Mouse (Mus musculus) forebrain, embryonic 15.5 days (tissue): ENCODE results near the gene Foxp1. TPM values are rescaled to one million over a fixed set of nuclear protein-coding genes. Genes with fewer than 3 reads are reported as not detected.

Experiments used
- ATAC-seq: fragments of 200-750 bp; cut with Nextera tagmentation; replicated peaks from 2 replicates; pipeline ENCODE4 v1.8.0; 2017; ENCODE audit warnings: mild to moderate bottlenecking, moderate TSS enrichment, moderate library complexity
- H3K27ac ChIP-seq: fragments of 300-500 bp; sonication (generic); replicated peaks from 2 replicates; pipeline ENCODE4 v1.5.1; 2015; ENCODE audit warnings: mild to moderate bottlenecking, inconsistent platforms
- H3K27me3 ChIP-seq: fragments of 300-500 bp; sonication (generic); 2 replicates; pipeline ENCODE4 v1.6.1; 2015; ENCODE audit warnings: inconsistent platforms
- H3K36me3 ChIP-seq: fragments of 300-500 bp; sonication (generic); 2 replicates; pipeline ENCODE4 v1.6.1; 2015; ENCODE audit warnings: mild to moderate bottlenecking, inconsistent platforms
- H3K4me1 ChIP-seq: fragments of 300-500 bp; sonication (generic); 2 replicates; pipeline ENCODE4 v1.6.1; 2015; ENCODE audit warnings: inconsistent platforms
- H3K4me2 ChIP-seq: fragments of 300-500 bp; sonication (generic); replicated peaks from 2 replicates; pipeline ENCODE4 v1.6.1; 2015; ENCODE audit warnings: mild to moderate bottlenecking, inconsistent platforms
- H3K4me3 ChIP-seq: fragments of 300-500 bp; sonication (generic); 2 replicates; pipeline ENCODE4 v1.5.1; 2015; ENCODE audit warnings: mild to moderate bottlenecking, inconsistent platforms
- H3K9ac ChIP-seq: fragments of 300-500 bp; sonication (generic); replicated peaks from 2 replicates; pipeline ENCODE4 v1.6.1; 2015; ENCODE audit warnings: mild to moderate bottlenecking, inconsistent platforms
- H3K9me3 ChIP-seq: fragments of 300-500 bp; sonication (generic); 2 replicates; pipeline ENCODE4 v1.6.1; 2016; ENCODE audit warnings: inconsistent platforms
- WGBS: fragments of 180-500 bp; shearing (Covaris S2); methylation state at CpG from one replicate; pipeline ENCODE4 v1.1.7; 2015; ENCODE audit warnings: mixed read lengths; 5-methylcytosine and 5-hydroxymethylcytosine counted together
- polyA plus RNA-seq: library from polyadenylated mRNA; unstranded; fragments of >200 nt; fragmentation: Nextera tagmentation; extraction: Ambion mirVana; gene quantifications from 2 replicates; pipeline ENCODE4 v1.2.1, GENCODE M21; 2015

Foxp1 gene
- polyA plus RNA-seq, 1 experiment from 2014 or later: 102 TPM

DNA sequence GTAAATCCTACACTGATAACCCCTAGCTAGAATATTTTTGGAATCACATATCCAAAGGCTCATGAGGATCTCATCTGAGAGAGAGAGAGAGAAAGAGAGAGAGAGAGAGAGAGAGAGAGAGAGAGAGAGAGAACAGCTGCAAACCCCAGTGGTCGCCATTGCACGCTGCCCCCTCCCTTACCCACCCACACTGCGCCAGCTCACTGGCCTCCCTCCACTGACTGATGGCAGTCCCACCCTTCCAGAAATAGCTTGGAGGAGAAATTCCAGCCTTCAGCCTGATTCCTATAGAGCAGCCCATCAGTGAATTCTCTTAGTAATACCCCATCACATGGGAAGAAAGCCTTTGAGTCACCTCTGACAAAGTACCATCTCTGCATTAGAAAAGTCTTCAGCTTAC, 271.3 kb downstream of the Foxp1 start:
- Histone ChIP-seq H3K27me3 (no peaks in the 10 kb centered on the region), H3K9me3 (no peaks in the 10 kb centered on the region), H3K4me1 (no peaks in the 10 kb centered on the region), H3K36me3 (no peaks in the 10 kb centered on the region), H3K4me3 (no peak overlapping the region), H3K4me2 (no peak overlapping the region), H3K27ac (no peak overlapping the region), H3K9ac (no peak overlapping the region)
- ATAC-seq: no peak
- 100% methylated on average over 3 of the region's 3 CpGs for WGBS

DNA sequence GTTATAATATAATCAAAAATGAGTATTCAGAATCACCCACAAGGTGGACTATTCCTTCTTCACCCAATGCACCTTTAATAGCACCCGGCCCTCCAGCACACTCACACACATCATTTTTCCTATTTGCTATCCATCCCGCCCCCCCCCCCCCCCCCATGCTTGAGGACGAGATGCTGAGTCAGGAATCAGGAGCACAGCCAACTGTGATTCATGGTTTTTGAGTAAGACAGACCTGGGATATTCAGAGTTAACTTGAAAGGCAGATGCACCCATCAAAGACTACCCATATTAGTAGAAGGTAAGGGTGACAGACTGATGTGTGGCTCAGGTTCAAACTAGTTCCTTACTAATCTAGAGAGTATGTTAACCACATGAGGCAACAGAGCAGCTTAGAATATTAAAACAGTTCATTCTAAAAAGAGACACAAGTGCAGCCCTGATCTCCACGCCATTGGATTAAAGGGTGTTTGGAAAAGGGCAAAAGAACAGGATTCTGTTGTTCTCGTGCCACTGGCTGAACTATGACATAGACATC, 273.0 kb downstream of the Foxp1 start:
- WGBS: 80% methylated on average over 5 of the region's 5 CpGs
- no peaks in the 10 kb centered on the region for H3K36me3 ChIP-seq
- H3K4me2 ChIP-seq: no peak overlapping the region
- H3K4me3 ChIP-seq: no peak overlapping the region
- no peaks in the 10 kb centered on the region for H3K9me3 ChIP-seq
- H3K27ac ChIP-seq: no peak overlapping the region
- no peak for ATAC-seq
- no peak overlapping the region for H3K9ac ChIP-seq
- no peaks in the 10 kb centered on the region for H3K4me1 ChIP-seq
- no peaks in the 10 kb centered on the region for H3K27me3 ChIP-seq

DNA sequence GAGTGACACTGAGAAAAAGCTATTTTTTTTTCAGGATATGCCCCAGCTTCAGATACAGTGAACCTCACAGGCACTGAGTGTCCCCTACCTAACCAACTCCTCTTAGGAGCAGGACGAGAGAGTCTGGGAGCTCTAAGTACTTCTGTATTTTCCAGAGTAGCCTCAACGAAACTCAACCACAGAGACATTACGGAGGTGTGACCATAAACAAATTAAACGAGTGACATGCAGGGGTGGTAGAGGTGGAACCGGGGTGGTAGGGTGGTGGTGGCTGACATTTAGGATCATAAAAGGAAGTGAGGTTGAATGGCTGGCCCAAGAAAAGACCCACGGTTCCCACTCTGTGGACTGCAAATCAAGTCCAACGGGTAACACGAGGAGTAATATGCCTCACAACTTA, 274.1 kb downstream of the Foxp1 start:
- H3K4me1 ChIP-seq: no peaks in the 10 kb centered on the region
- H3K9me3 ChIP-seq: no peaks in the 10 kb centered on the region
- no peak for ATAC-seq
- no peaks in the 10 kb centered on the region for H3K27me3 ChIP-seq
- no peak overlapping the region for H3K9ac ChIP-seq
- H3K36me3 ChIP-seq: no peaks in the 10 kb centered on the region
- no peak overlapping the region for H3K27ac ChIP-seq
- 89% methylated on average over 8 of the region's 8 CpGs for WGBS
- no peak overlapping the region for H3K4me2 ChIP-seq
- H3K4me3 ChIP-seq: no peak overlapping the region

DNA sequence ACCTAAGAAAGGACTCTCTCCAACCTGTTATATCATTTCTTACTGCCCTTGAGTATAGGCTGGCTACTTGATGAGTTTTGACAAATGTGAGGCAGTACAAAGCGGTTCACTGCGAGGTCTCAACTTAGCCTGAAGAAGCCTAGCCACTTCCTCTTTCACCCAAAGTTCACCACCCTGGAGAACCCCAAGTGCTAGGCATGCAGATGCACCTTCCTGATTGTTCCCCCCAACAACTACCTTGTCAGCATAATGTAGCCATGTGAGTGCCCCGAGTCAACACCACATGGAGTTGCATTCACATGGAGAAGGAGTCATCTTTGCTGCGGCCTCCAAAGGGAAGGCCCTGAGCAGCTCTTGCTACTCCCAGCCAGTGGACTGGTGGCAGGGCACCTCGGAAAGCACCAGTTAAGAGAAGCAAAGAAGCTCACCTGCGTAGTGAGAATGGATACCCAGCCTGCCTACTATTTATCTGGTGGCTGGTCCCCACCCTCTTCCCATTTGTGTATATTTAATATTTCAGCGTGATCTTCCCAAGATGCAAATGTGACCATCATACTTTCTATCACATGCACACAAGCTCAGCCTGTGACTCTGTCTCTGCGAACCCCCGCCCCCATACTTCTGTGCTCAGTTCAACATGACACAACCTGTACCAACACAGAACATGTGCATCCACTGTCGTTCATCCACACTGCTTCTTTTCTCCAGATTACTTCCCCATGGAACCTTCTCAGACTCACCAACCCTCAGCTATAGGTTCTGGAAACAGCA, 280.7 kb downstream of the Foxp1 start:
- ATAC-seq: no peak
- Histone ChIP-seq H3K4me2 (no peak overlapping the region), H3K27ac (no peak overlapping the region), H3K27me3 (no peaks in the 10 kb centered on the region), H3K9me3 (no peaks in the 10 kb centered on the region), H3K36me3 (no peaks in the 10 kb centered on the region), H3K9ac (no peak overlapping the region), H3K4me3 (no peak overlapping the region), H3K4me1 (no peaks in the 10 kb centered on the region)
- 96% methylated on average over 10 of the region's 10 CpGs for WGBS

DNA sequence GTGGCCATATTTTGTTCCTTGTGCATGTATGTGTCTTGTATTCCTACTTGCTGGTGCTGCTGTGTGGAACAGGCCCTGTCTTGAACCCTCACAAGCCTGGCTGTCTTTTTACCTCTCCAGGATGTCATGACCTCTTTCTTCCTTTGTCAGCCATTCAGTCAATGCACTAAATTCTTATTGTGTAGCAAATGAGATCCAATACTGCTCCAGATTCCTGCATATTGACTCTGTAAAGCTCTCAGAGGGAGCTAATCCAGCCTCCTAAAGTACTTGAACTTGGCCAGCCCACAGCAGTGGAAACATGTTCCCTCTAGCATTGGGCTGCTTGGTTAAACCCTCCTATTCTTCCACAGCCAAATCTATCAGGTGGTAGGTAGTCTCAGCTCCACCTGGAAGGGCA, 281.8 kb downstream of the Foxp1 start:
- Histone ChIP-seq H3K4me1 (no peaks in the 10 kb centered on the region), H3K27ac (no peak overlapping the region), H3K9ac (no peak overlapping the region), H3K4me2 (no peak overlapping the region), H3K9me3 (no peaks in the 10 kb centered on the region), H3K4me3 (no peak overlapping the region), H3K27me3 (no peaks in the 10 kb centered on the region), H3K36me3 (no peaks in the 10 kb centered on the region)
- no peak for ATAC-seq

DNA sequence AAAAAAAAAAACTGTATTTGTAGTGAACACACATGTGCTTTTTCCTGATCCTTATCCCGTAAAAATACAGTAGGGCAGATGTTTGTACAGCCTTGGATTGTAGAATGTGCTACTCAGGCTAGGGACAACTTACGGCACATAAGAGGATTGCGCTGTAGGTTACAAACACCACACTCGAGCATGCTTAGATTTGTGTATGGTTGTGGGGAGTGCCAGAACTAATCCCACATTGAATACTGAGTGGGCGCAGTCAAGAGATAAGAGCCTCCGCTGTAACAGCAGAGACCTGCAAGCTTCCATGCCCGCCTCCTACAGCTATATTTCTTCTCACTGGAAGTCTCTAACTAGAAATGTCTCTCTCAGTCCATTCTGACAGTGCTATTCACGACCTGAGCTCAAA, 286.9 kb downstream of the Foxp1 start:
- Histone ChIP-seq H3K4me1 (peaks cover 10% of the 10 kb centered on the region), H3K4me3 (no peak overlapping the region), H3K9ac (no peak overlapping the region), H3K36me3 (no peaks in the 10 kb centered on the region), H3K27ac (no peak overlapping the region), H3K4me2 (no peak overlapping the region), H3K27me3 (no peaks in the 10 kb centered on the region), H3K9me3 (no peaks in the 10 kb centered on the region)
- ATAC-seq: no peak
- 85% methylated on average over 8 of the region's 8 CpGs for WGBS

DNA sequence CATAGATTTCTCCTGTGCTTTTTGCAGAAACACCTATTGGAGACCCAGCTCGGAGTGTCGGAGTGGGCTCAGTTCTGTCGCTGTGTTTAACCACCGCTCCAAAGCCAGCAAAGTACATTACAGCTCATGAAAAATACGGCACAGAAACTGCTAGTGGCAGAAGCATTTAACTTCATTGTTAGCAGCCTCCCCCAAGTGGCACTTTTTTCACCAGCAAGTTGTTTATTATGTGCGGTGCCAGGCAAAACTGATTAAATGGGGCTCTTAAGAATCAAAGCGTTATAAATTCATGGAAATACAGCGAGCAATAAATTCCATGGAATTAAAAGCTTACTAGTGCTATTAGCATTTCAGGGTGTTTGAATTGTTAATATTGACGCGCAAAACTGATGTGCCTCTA, 289.1 kb downstream of the Foxp1 start:
- H3K27ac ChIP-seq: no peak overlapping the region; the same call in 1 of the 2 replicates
- H3K9me3 ChIP-seq: no peaks in the 10 kb centered on the region

DNA sequence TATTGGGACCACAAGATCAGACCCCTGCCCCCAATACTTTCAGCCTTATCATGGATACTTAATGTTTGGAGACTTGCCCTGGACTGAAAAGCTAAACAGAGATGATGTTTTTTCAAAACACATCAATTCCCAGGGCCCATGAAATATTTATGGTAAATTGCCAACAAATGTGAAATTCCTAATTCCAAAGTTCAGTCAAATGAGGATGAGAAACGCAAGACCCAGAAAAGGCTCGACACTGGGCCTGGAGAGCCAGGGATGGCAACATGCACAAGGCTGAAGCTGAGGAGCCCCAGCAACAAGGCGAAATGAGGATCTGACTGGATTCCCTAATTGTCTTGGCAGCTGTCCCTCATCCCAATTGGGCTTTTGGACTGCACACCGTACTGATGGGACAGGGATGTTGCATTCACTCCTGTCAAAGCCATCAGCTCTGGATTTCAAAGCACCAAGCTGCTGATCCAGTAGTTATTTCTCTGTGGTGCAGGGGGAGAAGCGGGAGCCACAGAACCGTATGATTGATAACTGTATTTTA, 294.1 kb downstream of the Foxp1 start:
- WGBS: 77% methylated on average over 6 of the region's 6 CpGs
- no peaks in the 10 kb centered on the region for H3K36me3 ChIP-seq

More for the DNA sequence above, 289.1 kb downstream of the Foxp1 start:
- no peak overlapping the region for H3K4me2 ChIP-seq
- peaks cover 10% of the 10 kb centered on the region for H3K4me1 ChIP-seq
- ATAC-seq: no peak
- no peak overlapping the region for H3K9ac ChIP-seq
- 42% methylated on average over 10 of the region's 10 CpGs for WGBS
- no peaks in the 10 kb centered on the region for H3K27me3 ChIP-seq
- H3K36me3 ChIP-seq: no peaks in the 10 kb centered on the region
- no peak overlapping the region for H3K4me3 ChIP-seq

DNA sequence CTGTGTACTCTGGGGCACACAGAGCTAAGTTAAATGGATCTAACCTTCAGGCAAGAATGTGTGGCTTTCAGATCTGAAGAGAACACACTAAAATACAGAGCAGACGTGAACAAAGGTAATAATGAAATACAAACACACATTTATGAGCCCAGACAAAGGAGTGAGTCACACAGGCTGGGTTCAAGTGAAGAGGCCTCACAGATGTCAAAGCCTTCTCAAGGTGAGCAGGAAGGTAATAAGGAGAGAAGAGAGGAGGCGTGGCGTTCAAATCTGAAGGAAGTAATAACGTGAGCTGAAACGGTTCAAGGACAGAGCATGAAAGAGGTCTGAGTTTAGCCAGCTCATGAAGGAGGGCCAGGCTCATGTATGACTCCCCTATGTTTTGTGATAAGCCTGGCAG, 301.4 kb downstream of the Foxp1 start:
- Histone ChIP-seq H3K9ac (no peak overlapping the region), H3K4me2 (no peak overlapping the region), H3K9me3 (no peaks in the 10 kb centered on the region), H3K4me3 (no peak overlapping the region), H3K27ac (no peak overlapping the region), H3K27me3 (no peaks in the 10 kb centered on the region), H3K4me1 (peaks cover 7% of the 10 kb centered on the region; the same call in 1 of the 2 replicates), H3K36me3 (no peaks in the 10 kb centered on the region)
- no peak for ATAC-seq
- WGBS: 83% methylated on average over 5 of the region's 5 CpGs

More for the DNA sequence above, 294.1 kb downstream of the Foxp1 start:
- Histone ChIP-seq H3K4me2 (no peak overlapping the region), H3K4me3 (no peak overlapping the region), H3K4me1 (peaks cover 6% of the 10 kb centered on the region), H3K27ac (no peak overlapping the region), H3K9me3 (no peaks in the 10 kb centered on the region), H3K27me3 (no peaks in the 10 kb centered on the region), H3K9ac (no peak overlapping the region)
- no peak for ATAC-seq

DNA sequence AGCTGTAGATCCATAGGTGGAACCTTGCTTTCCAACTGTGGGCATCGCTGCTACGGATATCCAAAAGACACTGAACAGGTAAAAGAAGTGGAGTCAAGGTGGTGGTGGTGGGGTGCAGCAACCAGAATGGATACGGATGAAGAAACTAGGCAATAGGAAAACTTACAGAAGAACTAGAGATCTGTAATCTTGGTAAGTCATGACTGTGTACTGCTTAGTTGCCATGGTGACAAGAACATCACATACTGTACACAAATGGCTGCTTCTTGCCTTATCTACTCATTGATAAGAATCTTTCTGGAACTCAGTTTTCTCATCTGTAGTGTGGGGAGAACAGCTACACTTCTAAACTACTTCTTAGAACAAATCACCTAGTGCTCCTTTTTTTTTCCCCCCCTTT, 302.0 kb downstream of the Foxp1 start:
- ATAC-seq: no peak; the same call in 1 of the 2 replicates
- peaks cover 7% of the 10 kb centered on the region; the same call in 1 of the 2 replicates for H3K4me1 ChIP-seq
- H3K4me3 ChIP-seq: no peak overlapping the region
- no peaks in the 10 kb centered on the region for H3K9me3 ChIP-seq
- no peak overlapping the region for H3K27ac ChIP-seq
- WGBS: 97% methylated on average over 3 of the region's 3 CpGs
- no peak overlapping the region for H3K4me2 ChIP-seq
- H3K27me3 ChIP-seq: no peaks in the 10 kb centered on the region
- no peak overlapping the region for H3K9ac ChIP-seq
- no peaks in the 10 kb centered on the region for H3K36me3 ChIP-seq

DNA sequence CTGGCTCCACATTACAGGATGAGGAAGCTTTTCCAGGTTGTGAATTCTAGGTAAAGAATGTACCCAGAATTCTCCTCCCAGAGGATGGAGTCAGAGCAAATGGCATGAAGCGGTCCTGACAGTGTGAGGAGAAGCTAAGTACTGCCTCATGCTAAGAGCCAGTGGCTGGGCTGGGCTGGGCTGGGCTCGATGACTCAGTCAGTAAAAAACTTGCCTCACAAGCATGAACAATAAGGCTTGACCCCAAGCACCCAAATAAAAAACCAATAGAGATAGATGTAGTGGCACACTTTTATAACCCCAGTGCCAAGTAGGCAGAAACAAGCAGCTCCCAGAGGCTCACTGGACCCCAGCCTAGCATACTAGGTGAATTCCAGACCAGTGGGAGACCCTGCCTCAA, 304.7 kb downstream of the Foxp1 start:
- Histone ChIP-seq H3K9ac (no peak overlapping the region), H3K27me3 (no peaks in the 10 kb centered on the region), H3K4me2 (no peak overlapping the region), H3K4me1 (peaks cover 7% of the 10 kb centered on the region; the same call in 1 of the 2 replicates), H3K9me3 (no peaks in the 10 kb centered on the region), H3K27ac (no peak overlapping the region), H3K4me3 (no peak overlapping the region), H3K36me3 (no peaks in the 10 kb centered on the region)
- 73% methylated on average over 2 of the region's 2 CpGs for WGBS
- ATAC-seq: no peak

DNA sequence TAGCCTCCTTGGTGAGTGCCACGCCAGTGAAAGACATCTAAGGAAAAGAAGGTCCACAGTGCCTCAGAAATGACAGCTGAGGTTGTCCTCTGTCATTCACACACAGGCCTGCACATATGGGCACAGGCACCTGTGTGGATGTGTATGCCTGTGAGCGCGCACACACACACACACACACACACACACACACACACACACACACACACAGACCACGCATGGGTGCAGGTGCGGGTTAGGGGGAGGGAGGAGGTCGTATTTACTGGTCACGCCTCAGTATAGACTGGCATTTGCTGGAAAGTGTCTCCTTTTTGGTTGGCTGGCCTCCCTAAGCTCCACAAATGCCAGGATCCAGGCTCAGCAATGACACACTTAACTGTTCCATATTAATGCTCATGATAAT, 305.4 kb downstream of the Foxp1 start:
- no peak overlapping the region for H3K9ac ChIP-seq
- no peak overlapping the region for H3K27ac ChIP-seq
- no peak overlapping the region for H3K4me3 ChIP-seq
- WGBS: 70% methylated on average over 7 of the region's 7 CpGs
- H3K4me1 ChIP-seq: peaks cover 7% of the 10 kb centered on the region; the same call in 1 of the 2 replicates
- H3K27me3 ChIP-seq: no peaks in the 10 kb centered on the region
- no peaks in the 10 kb centered on the region for H3K36me3 ChIP-seq
- no peak for ATAC-seq
- H3K9me3 ChIP-seq: no peaks in the 10 kb centered on the region
- H3K4me2 ChIP-seq: no peak overlapping the region
